Mouse (Mus musculus) thymus, postnatal 10 days (tissue): ENCODE data around the gene Otop2.

Experiments used
- DNase-seq, 2 experiments: peaks; one replicate each; pipeline ENCODE4 v3.0.0; 2021; ENCODE audit warnings: low spot score in 2 of 2

Otop2 gene

DNA sequence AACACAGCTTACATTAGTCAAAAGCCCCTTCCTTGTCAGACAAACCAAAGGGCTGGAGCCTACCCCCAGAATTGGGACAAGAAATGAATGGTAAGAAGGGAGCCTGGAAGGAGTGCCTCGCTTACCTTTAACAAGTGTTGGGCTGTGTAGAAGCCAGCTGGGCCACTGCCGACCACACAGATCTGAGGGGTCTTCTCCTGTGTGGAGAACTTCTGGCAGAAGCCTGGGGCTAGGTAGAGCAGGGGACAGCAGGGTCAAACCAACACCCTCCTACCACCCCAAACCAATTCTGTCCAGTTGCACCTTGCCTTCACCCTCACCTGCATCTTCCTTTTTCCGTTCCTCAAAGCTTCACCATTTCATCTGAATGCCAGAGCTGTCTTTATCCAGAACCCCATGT lies 31.0 kb upstream of the Otop2 start:
- DNase-seq, result no peak

DNA sequence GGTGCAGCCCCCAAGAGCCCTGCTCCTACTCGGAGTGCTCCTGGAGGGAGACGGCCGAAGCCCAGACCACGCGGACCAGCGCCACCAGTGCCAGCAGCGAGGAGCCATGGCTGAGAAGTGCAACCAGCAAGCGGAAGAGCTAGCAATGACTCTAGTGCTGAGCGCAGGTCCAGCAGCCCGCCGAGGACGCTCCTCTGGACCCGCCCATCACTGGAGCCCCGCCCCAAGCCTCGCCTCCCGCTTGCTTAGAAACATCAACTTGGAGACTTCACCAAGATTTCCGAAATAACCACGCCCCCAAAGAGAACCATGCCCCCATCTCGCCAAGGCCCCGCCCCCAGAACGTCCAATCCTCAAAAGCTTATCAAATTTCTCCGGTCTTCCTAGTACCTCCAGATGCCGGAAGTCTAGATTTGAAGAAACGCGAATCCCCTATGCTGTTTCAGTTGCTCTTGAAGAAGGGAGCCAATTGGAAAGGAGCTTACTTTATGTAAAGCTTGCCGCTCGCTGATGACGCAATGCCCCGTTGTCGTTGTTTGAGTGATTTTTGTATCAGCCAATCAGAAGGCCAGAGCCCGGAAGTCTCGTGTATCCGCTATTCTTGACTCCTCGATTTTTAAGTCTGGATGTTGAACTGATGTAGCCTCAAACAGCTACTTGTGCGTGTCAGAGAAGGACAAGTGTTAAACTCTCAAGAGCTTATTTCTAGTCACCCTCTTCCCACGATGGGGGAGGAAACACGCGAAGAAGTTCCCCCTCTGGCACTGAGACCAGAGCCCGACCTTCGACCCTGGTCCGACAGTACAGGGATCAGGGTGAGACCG lies 30.0 kb upstream of the Otop2 start, which contains the start of gene Fdxr:
Gene Fdxr (minus strand): TSS at position 271 of the 824 bp plus-strand sequence.
- peak; percentile 98 for DNase-seq

DNA sequence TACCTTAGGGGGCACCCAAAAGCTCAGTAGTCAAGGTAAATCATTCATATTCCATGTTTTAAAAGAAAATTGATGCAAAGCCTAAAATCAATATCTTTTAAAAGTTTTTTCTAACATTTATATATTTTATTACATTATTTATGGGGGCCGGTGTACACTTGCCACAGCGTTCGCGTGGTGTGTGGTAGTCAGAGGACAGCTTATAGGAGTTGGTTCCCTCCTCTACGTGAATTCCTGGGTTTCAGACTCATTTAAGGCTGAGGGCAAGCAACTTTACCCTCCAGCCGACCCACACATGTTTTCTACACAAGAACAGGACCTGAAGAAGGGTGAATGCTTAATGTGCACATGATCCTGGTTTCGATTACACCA lies 29.4 kb upstream of the Otop2 start:
- DNase-seq, result no peak

DNA sequence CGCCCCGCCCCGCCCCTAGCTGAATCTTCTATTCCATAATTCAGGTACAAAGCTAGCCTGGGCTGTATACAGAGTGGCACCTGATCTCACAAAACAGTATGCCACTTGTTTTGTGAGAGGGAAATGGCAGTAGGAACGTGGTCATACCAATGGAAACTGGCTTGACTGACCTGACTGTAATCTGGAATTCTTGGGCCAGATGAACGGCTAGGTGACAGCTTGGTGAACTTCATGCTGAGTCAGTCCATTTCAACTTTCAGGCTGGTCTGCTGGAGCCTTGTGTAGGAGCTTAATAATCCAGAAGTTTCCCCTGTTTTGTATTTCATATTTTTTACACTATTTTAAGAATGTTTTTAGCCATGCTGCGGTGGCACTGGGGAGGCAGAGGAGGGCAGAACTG lies 28.8 kb upstream of the Otop2 start:
- no peak for DNase-seq

DNA sequence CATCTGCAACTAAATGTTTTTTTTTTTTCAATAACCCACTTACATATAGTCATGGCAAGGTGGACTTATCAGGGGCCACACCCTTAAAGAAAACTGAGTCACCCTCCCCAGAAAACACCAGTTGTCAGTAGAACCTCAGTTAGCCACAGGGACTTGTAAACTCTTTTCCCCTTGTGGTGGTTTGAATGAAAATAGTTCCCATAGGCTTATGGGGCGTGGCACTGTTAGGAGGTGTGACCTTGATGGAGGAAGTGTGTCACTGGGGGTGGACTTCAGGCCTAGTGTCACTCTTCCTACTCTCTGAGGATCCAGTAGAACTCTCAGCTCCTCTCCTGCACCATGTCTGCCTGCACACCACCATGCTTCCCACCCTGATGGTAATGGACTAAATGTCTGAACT lies 27.2 kb upstream of the Otop2 start:
- no peak for DNase-seq

DNA sequence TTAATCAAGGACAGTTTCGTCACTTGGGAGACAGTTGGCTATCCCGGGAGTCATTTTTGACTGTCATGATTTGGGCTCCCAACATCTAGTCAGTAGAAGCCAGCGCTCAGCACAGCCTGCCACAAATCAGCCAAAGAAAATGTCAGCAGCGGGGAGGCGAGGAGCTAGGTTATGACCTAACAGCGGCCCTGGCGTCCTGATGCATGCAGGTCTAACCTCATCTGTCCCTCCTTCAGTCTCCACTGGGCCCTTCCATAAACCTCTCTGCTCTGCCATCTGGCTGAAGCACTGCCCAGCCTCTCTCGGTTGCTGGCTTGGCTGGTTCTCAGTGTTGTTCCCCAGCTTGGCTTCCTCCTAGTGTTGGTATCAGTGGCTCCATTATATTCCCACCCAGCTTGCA lies 24.7 kb upstream of the Otop2 start:
- DNase-seq, result no peak

DNA sequence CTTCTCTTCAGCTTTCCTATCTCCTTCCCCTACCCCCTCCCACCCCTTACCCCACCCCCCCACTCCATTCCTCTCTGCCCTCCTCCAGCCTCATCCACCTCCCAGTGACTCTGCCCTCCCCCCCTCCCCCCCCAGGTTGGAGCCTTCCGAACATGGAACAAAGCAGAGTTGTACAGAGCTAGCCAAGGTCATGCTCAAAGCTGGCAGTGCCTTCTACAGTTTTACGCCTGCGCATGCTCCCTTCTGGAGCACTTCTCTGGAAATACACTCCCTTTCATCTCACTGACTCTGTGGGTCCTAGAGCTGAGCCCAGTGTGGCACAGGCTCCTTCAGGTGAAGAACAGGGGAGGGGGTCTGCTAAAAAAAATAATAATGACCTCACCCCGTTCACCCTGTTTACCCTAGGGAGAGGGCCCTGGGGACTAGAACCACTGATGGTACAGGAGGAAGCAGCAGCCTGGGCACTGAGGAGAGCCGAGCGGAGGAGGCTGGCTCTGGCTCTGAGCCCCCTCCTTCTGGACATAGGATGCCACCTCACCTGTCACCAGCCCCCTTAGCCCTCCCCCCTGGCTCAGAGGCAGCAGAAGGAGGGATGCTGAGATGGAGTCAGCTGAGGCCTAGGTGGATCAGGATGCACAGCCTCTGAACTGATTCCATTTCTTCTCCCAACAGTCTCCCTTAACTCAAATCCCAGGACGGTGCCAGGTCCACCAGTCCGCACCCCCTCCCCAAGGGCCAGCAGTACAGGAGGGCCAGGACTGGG lies 24.1 kb upstream of the Otop2 start:
- DNase-seq, result no peak

DNA sequence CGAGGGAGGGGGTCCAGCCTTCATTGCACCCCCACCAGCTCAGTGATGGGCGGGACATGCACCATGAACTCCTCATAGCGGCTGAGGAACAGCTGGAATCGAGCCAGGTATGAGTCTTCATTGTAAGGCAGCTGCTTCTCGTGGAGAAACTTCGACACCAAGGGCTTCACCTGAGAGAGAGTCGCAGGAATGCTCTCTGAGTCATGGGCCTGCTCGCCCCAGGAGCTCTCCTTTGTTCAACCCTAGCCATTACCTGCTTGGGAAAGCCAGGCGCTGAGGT lies 23.5 kb upstream of the Otop2 start:
- no peak for DNase-seq

DNA sequence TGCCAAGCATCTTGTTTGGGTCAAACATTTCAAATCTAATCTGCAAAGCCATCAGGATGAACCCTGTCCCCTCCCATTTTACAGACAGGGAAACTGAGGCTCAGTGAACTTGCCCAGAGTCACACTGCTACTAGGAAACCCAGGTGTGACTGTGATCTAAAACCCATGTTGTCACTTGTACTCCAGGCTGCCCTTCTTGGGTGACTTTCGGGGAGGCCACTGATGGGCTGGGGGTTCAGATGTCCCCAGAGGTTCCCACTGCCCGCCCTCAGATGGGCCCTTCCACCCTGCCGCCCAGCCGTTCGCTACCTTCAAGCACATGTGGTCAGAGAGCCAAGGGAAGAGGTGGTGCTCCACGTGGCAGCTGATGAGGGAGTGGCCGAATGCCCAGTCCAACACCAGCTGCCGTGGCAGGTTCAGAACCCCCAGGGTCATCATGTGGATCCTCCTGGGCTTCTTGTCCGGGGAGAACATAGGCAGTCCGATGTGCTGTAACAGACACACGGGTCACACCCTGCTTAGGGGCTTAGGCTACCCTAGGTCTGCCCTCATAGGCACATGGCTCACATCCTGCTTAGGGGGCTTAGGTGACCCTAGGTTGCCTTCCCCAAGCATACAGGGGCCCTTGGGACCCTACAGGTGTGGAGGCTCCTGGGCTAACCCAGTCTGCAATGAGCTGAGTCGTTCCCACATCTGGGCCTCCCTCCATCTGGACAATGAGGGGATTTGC lies 22.9 kb upstream of the Otop2 start:
- DNase-seq, result no peak

DNA sequence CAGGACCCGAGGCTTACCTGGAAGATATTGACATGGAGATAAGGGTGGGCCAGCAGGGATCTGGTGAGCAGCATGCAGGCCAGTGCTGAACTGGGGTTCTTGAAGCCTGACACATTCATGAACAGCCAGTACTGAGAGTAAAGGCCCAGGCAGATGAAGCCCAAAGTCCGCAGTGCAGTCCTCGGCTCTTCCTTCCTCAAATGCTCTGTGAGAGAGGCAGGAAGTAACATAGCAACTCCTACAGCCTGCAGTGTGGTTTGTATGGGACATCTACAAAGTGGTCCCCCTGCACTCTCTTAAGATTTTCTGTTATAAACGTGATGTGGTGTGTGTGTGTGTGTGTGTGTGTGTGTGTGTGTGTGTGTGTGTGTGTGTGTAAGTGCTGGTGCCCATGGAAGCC lies 21.7 kb upstream of the Otop2 start:
- DNase-seq, result no peak

DNA sequence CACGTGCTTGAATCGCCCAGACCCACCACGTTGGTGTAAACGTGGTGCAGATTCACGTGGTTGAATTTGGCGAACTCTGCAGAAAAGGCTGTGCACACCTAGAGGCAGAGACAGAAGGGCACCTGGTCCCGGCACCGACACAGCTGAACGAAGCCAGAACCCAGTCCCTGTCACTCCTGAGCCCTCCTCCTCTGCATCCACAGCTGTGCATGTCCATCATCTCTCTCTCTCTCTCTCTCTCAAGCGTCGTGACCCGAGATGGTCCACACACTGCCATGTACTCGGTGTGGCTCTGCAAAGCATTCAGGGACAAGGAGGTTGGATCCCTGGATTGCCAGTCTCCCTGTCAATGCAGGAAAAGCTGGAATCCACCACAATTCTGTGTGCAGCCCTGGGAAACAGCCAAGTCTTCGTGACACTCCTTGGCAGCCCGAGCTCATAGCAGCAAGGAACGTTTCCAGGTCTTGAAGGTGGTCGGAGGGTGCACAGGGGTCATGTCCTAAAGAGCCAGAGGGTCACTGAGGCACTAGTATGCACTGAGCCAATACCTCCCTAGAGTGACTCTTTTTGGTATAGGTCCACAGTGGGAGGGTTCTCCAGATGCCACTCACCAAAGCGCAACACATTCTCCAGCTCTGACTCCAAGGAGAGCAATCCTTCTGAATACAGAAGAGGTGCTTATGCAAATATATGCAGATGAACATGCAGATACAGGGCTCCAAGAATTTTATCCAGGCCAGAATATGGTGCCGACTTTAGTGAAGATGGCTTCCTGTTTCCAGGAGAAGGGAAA lies 20.6 kb upstream of the Otop2 start:
- DNase-seq, result no peak

DNA sequence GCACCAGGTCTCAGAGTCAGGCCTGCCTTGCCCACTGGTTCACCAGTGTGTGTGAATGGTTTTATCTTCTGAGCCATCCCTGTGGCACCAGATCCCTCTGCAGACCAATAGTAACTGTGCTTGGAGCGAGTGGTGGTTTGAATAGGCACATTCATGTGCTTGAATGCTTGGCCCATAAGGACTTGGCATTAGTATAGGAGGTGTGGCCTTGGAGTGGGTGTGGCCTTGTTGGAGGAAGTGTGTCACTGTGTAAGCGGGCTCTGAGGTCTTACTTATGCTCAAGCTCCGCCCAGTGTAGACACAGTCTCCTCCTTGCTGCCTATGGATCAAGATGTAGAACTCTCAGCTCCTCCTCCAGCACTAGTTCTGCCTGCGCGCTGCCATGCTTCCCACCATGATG lies 19.6 kb upstream of the Otop2 start:
- DNase-seq, result no peak

DNA sequence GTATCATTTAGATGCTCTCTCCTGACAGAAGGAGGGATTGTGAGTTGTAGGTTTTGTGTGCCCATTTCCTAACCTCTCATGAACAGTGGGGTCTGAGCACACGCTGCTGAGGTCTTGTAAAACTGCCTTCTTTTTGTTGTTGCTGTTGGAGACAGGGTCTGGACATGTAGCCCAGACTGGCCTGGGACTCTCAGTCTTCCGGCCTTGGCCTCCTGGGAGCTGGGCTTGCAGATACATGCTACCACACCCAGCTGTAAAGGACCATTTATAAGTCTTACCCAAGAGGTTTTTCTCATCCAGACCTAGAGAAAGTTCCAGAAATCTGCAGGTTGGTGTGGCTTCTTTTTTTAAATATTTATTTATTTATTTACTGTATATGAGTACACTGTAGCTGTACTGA lies 18.7 kb upstream of the Otop2 start:
- no peak for DNase-seq

DNA sequence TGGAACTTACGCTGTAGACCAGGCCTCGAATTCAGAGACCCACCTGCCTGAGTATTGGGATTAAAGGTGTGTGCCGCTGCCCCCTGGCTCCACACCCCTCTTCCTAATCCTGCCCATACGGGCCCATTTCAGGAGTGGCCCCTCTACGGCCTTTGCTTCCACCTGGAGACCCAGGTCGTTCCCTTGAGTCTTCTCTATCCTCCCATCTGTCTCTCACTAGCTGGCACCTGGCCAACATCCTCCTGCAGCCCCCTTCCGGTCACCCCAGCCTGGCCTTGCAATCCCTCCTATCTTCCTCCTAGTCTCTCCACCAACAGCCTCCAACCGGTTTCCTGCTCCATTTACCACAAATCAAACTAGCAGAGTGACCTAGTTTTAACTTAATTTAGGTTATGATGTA lies 17.1 kb upstream of the Otop2 start:
- no peak for DNase-seq

DNA sequence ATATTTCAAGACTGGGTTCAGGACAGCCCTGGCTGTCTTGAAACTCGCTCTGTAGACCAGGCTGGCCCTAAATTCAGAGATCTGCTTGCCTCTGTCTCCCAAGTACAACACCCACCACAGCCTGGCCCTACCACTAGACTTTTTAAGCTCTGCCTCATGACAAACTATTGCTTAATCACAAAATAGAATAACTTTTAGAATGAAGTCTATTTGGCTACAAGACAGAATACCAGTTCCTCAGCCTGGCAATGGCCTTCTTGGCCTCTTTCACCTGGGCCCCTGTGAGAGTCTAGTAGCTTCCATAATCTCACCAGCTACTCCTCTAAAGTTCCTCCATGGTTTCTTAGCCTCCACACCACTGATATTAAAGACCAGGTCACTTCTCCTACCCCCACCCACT lies 16.6 kb upstream of the Otop2 start:
- no peak for DNase-seq

DNA sequence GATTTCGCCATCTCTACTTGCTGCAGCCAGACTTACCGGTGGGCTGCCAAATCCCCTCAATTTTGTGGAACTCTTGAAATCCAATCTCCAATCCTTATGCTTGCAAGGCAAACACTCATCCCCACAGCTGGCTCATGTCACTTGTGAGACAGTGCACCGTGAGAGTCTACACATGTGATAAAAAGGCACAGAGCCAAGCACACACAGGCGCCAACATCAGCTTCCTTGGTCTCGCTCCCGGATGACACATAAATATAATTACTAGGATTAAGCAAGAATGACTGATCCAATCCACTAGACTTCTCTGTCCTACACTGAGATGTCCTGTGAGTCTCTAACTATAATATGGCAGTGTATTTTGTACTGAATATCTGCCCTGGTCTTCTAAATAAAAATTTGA lies 16.0 kb upstream of the Otop2 start:
- no peak for DNase-seq

DNA sequence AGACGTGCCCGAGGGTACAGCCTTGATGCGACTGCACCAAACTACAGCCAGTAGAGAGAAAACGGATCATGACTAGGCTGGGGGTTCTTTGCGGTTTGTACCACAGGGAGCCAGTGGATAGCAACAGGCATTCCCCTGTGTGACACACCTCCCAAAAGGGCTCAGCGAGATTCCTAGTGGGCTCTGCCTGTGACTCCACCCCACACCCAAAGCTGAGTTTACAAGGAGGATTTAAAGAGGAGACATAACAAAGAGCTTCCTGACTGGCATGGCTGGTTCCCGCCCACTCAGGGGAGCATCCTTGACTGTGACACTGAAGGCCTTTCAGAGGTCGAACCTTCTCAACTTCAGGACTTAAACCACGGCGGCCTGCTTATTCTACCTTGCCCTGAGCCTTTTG lies 15.5 kb upstream of the Otop2 start:
- no peak for DNase-seq

DNA sequence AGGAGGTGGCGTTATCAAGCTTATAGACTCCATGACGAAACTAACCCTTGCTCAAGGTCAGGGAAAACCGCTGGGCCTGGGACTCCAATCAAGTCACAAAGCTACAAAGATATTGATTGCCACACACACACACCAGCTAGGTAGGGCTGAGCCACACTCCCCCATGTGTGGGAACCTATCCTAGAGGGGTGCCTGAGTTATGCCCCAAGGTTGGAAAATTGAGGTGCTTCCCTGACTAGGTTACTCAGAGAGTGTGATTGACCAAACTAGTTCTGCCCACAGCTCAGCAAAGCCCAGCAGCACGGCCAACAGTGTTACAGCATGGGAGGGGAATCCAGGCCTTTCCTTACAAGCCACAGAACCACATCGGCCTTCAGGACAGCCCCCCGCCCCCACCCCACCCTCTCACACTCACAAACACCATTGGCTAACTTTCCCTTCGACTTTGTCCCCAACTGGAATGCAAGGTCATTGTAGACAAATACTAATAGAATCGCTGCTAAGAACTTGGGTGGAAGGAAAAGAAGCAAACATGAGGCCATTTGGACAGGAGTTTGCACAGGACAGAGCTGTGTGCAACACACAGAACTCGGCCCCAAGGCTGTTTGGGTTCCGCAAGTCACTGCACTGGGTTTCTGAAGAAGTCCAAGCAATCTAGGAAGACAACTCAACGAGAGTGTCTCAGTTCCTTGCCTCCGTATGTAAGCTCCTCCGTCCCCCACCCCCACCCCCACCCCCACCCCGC lies 14.2 kb upstream of the Otop2 start:
- DNase-seq, result no peak

DNA sequence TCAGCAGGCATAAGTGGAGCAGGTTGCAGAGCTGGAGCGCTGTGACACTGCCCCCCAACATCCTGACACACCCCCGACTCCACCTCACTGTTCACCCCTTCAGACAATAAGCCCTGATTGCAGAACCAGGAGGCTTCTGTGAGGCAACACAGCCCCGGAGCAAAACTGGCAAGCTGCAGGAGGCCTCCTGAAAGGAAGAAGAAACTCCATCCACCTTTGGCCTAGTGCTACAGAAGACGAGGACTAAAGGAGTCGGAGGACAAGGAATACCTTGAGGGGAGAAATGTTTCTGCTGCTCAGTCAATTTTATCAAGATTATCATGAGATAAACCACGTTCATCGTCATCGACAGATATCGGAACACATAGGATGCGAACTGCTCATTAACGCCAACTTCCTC lies 11.0 kb upstream of the Otop2 start:
- no peak for DNase-seq

DNA sequence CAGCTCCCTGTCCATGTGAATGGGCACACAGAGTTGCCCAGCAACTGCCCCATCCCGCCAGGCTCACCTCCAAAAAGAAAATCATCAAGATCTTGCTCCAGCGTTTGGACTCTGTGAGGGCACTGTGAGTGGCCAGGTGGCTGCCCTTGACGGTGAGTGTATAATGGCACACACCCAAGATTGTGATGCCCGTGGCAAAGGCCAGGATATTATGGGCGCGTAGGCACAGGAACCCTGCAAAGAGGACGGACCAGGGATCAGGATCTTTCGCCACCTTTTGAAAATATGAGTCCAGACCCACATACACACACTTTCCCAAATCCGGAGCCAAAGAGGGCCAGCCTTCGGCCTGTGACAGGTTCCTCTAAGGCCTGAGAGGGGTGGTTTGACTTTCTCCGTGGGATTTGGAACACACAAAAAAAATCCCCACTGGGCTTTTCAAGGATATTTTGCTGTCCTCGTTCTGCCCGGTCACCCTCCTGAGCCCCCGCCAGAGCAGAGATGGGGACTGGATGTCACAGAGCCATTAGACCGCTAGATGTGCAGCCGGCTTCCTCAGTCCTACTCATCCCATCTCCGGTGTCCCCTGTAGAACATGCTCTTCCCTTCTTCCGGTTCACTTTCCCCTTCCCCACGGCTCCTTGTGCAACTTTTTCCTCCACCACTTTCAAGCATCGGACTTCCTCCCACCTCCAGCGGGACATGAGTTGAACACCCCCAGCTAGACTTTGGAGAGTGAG lies 10.3 kb upstream of the Otop2 start:
- DNase-seq, result no peak
